Mouse (Mus musculus) midbrain, embryonic 15.5 days (tissue): ENCODE measurements at regions not wholly inside any gene's neighbourhood (a gene's known extent, or its start where the extent isn't known, plus 50 kb on each side); places are given as distances from the start of the nearest gene placed in this dataset.
A peak's percentile ranks its signal among the peaks of the same experiment; 100 is the strongest.

Experiments used
- ATAC-seq: fragments of 200-750 bp; cut with Nextera tagmentation; replicated peaks from 2 replicates; pipeline ENCODE4 v1.8.0; 2017; ENCODE audit warnings: moderate TSS enrichment
- H3K27ac ChIP-seq: fragments of 300-500 bp; sonication (generic); 2 replicates; pipeline ENCODE4 v1.5.1; 2015; ENCODE audit warnings: mild to moderate bottlenecking, inconsistent platforms
- H3K27me3 ChIP-seq: fragments of 300-500 bp; sonication (generic); replicated peaks from 2 replicates; pipeline ENCODE4 v1.6.1; 2015; ENCODE audit warnings: inconsistent platforms
- H3K36me3 ChIP-seq: fragments of 300-500 bp; sonication (generic); replicated peaks from 2 replicates; pipeline ENCODE4 v1.6.1; 2015; ENCODE audit warnings: inconsistent platforms
- H3K4me1 ChIP-seq: fragments of 300-500 bp; sonication (generic); 2 replicates; pipeline ENCODE4 v1.6.1; 2015; ENCODE audit warnings: inconsistent platforms
- H3K4me2 ChIP-seq: fragments of 300-500 bp; sonication (generic); 2 replicates; pipeline ENCODE4 v1.6.1; 2015; ENCODE audit warnings: inconsistent platforms, mild to moderate bottlenecking, moderate library complexity
- H3K4me3 ChIP-seq: fragments of 300-500 bp; sonication (generic); 2 replicates; pipeline ENCODE4 v1.5.1; 2015; ENCODE audit warnings: mild to moderate bottlenecking, inconsistent platforms
- H3K9ac ChIP-seq: fragments of 300-500 bp; sonication (generic); 2 replicates; pipeline ENCODE4 v1.6.1; 2015; ENCODE audit warnings: mild to moderate bottlenecking, inconsistent platforms
- H3K9me3 ChIP-seq: fragments of 300-500 bp; sonication (generic); 2 replicates; pipeline ENCODE4 v1.6.1; 2016; ENCODE audit warnings: inconsistent platforms
- WGBS: fragments of 180-500 bp; shearing (Covaris S2); methylation state at CpG from one replicate; pipeline ENCODE4 v1.1.7; 2015; ENCODE audit warnings: mixed read lengths; 5-methylcytosine and 5-hydroxymethylcytosine counted together

- Histone ChIP-seq H3K4me1 (peaks cover 46% of the 10 kb centered on the region), H3K9me3 (no peaks in the 10 kb centered on the region), H3K9ac (no peak overlapping the region), H3K4me2 (no peak overlapping the region), H3K27me3 (no peaks in the 10 kb centered on the region), H3K4me3 (no peak overlapping the region), H3K27ac (peak overlapping the region; percentile 73), H3K36me3 (no peaks in the 10 kb centered on the region)
- 70% methylated on average over 3 of the region's 3 CpGs for WGBS
- peak; percentile 18; the same call in 1 of the 2 replicates for ATAC-seq
These were observed 143.2 kb downstream of the Zfp36l1 start for GRCm38 (mm10) chr12:79969346-79970226.

- ATAC-seq: no peak
- Histone ChIP-seq H3K4me2 (no peak overlapping the region), H3K36me3 (no peaks in the 10 kb centered on the region), H3K27ac (no peak overlapping the region), H3K4me1 (peaks cover 46% of the 10 kb centered on the region), H3K9me3 (no peaks in the 10 kb centered on the region), H3K4me3 (no peak overlapping the region), H3K27me3 (no peaks in the 10 kb centered on the region), H3K9ac (no peak overlapping the region)
- 78% methylated on average over 3 of the region's 3 CpGs for WGBS
These were observed 144.1 kb downstream of the Zfp36l1 start for GRCm38 (mm10) chr12:79968676-79969075.

DNA sequence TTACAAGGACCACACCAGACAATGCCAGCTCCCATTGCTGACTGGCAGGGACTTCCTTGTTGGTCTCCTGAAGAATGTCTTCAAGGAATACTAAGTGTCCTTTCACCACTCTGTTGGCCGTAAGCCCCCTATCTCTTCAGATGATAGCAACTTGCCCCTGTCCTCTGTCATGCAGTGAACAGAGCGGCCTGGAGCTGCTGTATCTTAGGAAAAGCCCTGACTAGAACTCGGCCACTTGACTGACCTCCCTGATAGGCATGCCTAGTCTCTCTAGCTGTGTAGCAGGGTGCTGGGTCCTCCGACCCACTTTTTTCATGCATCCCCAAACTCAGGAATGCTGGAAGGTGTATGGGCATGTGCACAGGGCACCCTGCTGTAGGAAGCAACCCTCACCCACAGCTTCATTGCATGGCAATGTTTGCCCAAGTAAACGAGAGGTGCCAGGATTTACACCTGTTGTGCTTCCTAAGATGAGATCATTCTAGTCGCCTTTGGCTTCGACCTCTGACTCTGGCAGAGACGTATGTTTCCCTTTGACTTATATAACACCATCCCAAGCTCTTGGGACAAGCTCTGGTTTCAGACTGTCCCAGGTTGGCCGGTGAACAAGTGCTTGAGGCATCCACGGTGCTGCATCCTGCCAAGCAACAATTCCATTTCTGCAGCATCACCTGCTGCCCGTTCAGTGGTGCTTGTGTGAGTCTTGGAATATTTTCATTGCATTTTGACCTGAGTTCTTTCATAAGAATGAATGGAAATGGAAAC is 145.1 kb downstream of the Zfp36l1 start:
- Histone ChIP-seq H3K4me2 (no peak overlapping the region), H3K4me3 (no peak overlapping the region), H3K27me3 (no peaks in the 10 kb centered on the region), H3K9ac (no peak overlapping the region), H3K4me1 (peaks cover 46% of the 10 kb centered on the region), H3K9me3 (no peaks in the 10 kb centered on the region), H3K27ac (no peak overlapping the region), H3K36me3 (no peaks in the 10 kb centered on the region)
- ATAC-seq: no peak
- WGBS: 88% methylated on average over 11 of the region's 11 CpGs

DNA sequence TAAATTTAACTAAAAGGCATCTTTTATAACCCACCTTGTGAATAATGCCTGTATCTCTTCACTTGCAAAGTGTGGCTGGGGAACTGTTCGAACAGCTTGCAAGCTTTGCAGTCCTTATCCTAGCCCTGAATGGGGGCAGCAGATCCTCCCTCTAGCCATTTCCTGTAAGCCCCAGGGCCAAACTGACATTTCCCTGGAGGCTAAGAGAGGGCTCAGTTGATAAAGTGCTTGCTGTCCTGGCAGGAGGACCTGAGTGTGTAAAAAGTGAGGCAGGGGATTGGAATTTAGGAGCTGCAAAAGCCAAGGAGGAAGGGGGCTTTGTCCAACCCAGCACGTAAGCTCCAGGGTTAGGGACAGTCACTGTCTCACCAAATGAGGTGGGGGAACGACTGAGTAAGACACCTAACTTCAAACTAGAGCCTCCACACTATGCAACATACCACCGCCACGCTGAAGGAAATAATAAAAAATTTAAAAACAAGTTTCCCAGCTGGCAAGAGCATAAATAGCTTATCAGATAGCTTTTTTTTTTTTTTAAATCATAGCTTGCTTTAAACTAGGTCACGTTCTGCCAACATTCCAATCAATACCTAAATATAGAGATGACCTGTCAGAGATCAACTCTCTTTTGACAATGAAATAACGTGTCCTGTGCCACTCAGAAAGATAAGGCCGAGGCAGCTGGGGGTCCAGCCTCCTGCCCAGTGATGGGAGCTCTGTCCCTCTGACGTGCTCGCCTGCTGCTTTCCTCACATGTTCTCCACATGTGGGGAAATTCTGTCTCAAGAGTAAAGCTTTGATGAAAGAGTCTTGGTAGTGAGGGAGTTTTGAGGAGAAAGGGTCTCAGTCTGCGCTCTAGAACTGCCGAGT is 146.0 kb downstream of the Zfp36l1 start:
- Histone ChIP-seq H3K27me3 (no peaks in the 10 kb centered on the region), H3K4me3 (no peak overlapping the region), H3K9ac (no peak overlapping the region), H3K36me3 (no peaks in the 10 kb centered on the region), H3K9me3 (no peaks in the 10 kb centered on the region), H3K27ac (0 out of 2 replicates have a peak overlapping the region, but pooled peaks have one; percentile 45), H3K4me1 (peaks cover 46% of the 10 kb centered on the region), H3K4me2 (no peak overlapping the region)
- 54% methylated on average over 12 of the region's 12 CpGs for WGBS
- ATAC-seq: no peak

DNA sequence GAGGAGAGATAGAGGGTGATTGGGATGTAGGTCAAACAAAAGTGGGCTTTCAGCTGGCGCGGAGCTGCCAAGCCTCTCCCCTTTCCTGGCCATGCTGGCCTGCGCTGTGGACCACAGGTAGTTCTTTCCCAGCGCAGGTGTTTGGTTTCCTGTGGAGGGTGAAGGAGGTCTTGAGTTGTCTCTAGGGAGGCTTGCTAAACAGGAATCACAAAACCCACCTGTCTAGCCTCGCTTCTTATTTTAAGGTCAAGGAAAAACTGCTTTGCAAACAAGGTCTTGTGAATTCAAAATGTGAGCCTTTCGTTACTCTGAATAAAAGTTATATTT is 146.6 kb downstream of the Zfp36l1 start:
- ATAC-seq: no peak; the same call in 1 of the 2 replicates
- Histone ChIP-seq H3K9me3 (no peaks in the 10 kb centered on the region), H3K36me3 (no peaks in the 10 kb centered on the region), H3K4me3 (no peak overlapping the region), H3K4me2 (peak overlapping the region; percentile 81), H3K27me3 (no peaks in the 10 kb centered on the region; the same call in 1 of the 2 replicates), H3K9ac (peak overlapping the region; percentile 73; the same call in 1 of the 2 replicates), H3K27ac (peak overlapping the region; percentile 77), H3K4me1 (peaks cover 41% of the 10 kb centered on the region)
- 69% methylated on average over 6 of the region's 6 CpGs for WGBS

DNA sequence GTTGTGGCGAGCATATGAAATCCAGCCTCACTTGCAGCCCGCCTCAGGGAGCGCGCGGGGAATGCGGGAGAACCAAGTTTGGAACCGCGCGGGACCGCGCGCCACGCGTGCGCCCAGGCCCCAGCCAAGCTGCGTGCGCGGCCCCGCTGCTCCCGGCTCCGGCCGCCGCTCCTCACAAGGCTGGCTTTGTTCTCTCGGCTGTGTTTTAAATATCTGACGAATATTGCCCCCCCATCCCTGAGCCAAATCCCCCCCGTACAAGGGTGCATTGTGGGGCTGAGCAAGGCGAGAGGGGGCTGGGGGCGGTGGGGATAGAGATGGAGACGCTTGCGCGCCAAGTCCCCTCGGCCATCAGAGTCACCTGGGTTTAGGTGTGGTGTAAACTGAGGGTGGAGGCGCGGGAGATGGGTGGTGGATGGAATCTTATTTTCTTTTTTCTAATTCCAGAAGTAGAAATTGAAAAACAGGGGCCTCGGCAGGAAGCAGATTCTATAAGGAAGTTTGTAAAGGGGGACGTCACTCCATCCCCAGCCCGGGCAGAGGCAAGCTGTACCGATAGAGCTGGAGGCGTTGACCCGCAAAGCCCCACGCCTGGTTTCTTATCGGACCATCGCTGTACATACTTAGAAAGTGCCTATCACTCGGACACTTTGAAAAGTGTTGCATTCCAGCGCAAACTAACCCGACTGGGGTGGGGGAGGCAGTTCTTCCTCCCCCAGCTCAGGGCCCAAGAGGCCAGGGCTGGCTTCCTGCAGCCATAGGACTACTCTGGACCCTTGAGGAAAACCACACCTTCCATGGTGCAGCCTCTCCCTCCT is 147.1 kb downstream of the Zfp36l1 start:
- H3K9ac ChIP-seq: peak overlapping the region; percentile 73
- H3K9me3 ChIP-seq: no peaks in the 10 kb centered on the region
- peak; percentile 87 for ATAC-seq
- peak overlapping the region; percentile 81 for H3K4me2 ChIP-seq
- 3% methylated on average over 46 of the region's 46 CpGs for WGBS
- H3K4me3 ChIP-seq: peak overlapping the region; percentile 50
- no peaks in the 10 kb centered on the region for H3K36me3 ChIP-seq
- H3K4me1 ChIP-seq: peaks cover 36% of the 10 kb centered on the region
- peak overlapping the region; percentile 77 for H3K27ac ChIP-seq
- H3K27me3 ChIP-seq: no peaks in the 10 kb centered on the region; the same call in 1 of the 2 replicates

GRCm38 (mm10) chr12:79963443-79964025 is 149.3 kb downstream of the Zfp36l1 start:
- H3K4me3 ChIP-seq: no peak overlapping the region
- WGBS: 85% methylated on average over 9 of the region's 9 CpGs
- H3K9me3 ChIP-seq: no peaks in the 10 kb centered on the region
- H3K36me3 ChIP-seq: no peaks in the 10 kb centered on the region
- H3K27me3 ChIP-seq: no peaks in the 10 kb centered on the region; the same call in 1 of the 2 replicates
- no peak for ATAC-seq
- no peak overlapping the region for H3K9ac ChIP-seq
- no peak overlapping the region for H3K27ac ChIP-seq
- no peak overlapping the region for H3K4me2 ChIP-seq
- peaks cover 21% of the 10 kb centered on the region for H3K4me1 ChIP-seq

DNA sequence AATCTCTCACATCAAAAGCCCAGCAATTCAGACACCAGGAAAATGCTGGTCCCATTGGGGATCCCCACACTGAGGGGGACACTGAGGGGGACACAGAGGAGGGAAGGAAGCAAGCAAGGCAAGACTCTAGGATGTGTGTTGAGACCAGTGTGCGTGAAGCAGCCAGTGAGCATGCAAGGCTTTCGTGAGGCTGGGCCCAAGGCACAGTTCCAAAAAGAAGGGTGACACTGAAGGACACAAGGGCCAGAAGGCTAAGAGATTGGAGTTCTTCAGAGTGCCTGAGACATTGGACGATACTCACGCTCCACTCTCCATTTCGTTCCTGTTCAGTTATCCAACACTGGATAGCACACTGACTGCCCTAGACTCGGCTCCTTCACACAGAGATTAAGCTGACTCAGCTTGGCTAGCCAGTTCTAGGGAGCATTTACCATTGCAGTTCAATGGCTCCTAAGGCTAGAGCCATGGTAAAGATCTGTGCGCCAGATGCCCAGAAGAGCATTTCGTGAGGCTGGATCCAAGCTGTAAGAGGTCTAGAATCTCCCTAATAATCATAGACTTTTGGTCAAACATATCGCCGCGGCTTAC is 150.1 kb downstream of the Zfp36l1 start:
- WGBS: 98% methylated on average over 11 of the region's 11 CpGs
- Histone ChIP-seq H3K4me1 (peaks cover 21% of the 10 kb centered on the region), H3K9me3 (no peaks in the 10 kb centered on the region), H3K36me3 (no peaks in the 10 kb centered on the region), H3K4me2 (no peak overlapping the region), H3K9ac (no peak overlapping the region), H3K27me3 (no peaks in the 10 kb centered on the region; the same call in 1 of the 2 replicates), H3K4me3 (no peak overlapping the region), H3K27ac (no peak overlapping the region)
- ATAC-seq: no peak

GRCm38 (mm10) chr12:79961881-79962280 is 150.9 kb downstream of the Zfp36l1 start:
- 85% methylated on average over 4 of the region's 4 CpGs for WGBS
- Histone ChIP-seq H3K4me2 (no peak overlapping the region), H3K27me3 (no peaks in the 10 kb centered on the region; the same call in 1 of the 2 replicates), H3K9me3 (no peaks in the 10 kb centered on the region), H3K36me3 (no peaks in the 10 kb centered on the region), H3K4me1 (peaks cover 21% of the 10 kb centered on the region), H3K9ac (no peak overlapping the region), H3K4me3 (no peak overlapping the region), H3K27ac (no peak overlapping the region)
- no peak for ATAC-seq

DNA sequence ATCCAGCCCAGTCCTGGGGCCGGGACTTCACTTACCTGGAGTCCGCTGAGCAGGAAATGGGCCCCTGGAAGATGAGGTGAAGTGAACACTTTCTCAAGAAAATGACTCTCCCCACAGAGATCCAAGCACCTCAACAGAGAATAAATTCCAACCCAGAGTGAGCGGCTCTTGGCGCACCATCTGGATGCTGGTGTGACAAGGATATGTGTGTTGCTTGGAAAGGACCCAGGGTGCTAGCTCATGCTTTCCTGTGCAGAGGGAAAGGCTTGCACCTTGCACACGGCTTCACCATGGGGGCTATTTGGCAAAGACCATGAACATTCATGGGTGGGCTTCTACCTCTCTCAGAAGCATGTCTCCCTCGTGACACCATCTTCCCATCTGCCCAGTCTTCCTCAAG is 151.7 kb downstream of the Zfp36l1 start:
- no peaks in the 10 kb centered on the region for H3K9me3 ChIP-seq
- H3K36me3 ChIP-seq: no peaks in the 10 kb centered on the region
- WGBS: 98% methylated on average over 6 of the region's 6 CpGs
- H3K27ac ChIP-seq: no peak overlapping the region
- H3K27me3 ChIP-seq: no peaks in the 10 kb centered on the region; the same call in 1 of the 2 replicates
- no peak overlapping the region for H3K9ac ChIP-seq
- peaks cover 15% of the 10 kb centered on the region for H3K4me1 ChIP-seq
- H3K4me3 ChIP-seq: no peak overlapping the region
- ATAC-seq: no peak
- no peak overlapping the region for H3K4me2 ChIP-seq

GRCm38 (mm10) chr12:79960446-79960845 is 152.4 kb downstream of the Zfp36l1 start:
- Histone ChIP-seq H3K9ac (no peak overlapping the region), H3K36me3 (no peaks in the 10 kb centered on the region), H3K4me3 (no peak overlapping the region), H3K9me3 (no peaks in the 10 kb centered on the region), H3K4me1 (peaks cover 9% of the 10 kb centered on the region; the same call in 1 of the 2 replicates), H3K4me2 (no peak overlapping the region), H3K27ac (no peak overlapping the region), H3K27me3 (no peaks in the 10 kb centered on the region; the same call in 1 of the 2 replicates)
- WGBS: 82% methylated on average over 4 of the region's 4 CpGs
- ATAC-seq: no peak
